Mouse (Mus musculus) layer of hippocampus, adult 2 months (tissue): Measurements from ENCODE around the gene Cnnm2. TPM values are rescaled to one million over a fixed set of nuclear protein-coding genes. Genes with fewer than 3 reads are reported as not detected.

Experiments
- DNase-seq, 2 experiments: peaks; one replicate each; pipeline ENCODE4 v3.0.0; 2022; ENCODE audit warnings: low spot score in 2 of 2
- H3K27ac ChIP-seq: fragments of 200-600 bp; 2 replicates; pipeline ENCODE4 v1.8.1; 2022
- H3K4me3 ChIP-seq: fragments of 200-600 bp; 2 replicates; pipeline ENCODE4 v1.8.1; 2022; ENCODE audit warnings: mild to moderate bottlenecking
- CTCF ChIP-seq: fragments of 200-600 bp; conservative IDR thresholded peaks from 2 replicates; pipeline ENCODE4 v1.8.1; 2022; ENCODE audit warnings: antibody characterized with exemption, mild to moderate bottlenecking, moderate library complexity
- total RNA-seq, 2 experiments: library from RNA; stranded (reverse); gene quantifications; 2 replicates each; pipeline ENCODE4 v1.2.3; 2021

Cnnm2 gene
- total RNA-seq, 2 experiments from 2014 or later = 37.9 to 38.8 TPM

GRCm38 (mm10) chr19:46789782-46790181 lies 28.4 kb downstream of the Cnnm2 start:
- Histone ChIP-seq H3K4me3 (no peak overlapping the region), H3K27ac (no peak overlapping the region)
- no peak for TF ChIP-seq CTCF
- DNase-seq = no peak

- no peak overlapping the region for H3K27ac ChIP-seq
- DNase-seq = no peak
- H3K4me3 ChIP-seq = no peak overlapping the region
- no peak for TF ChIP-seq CTCF
Measured at GRCm38 (mm10) chr19:46791360-46791759, 30.0 kb downstream of the Cnnm2 start.

GRCm38 (mm10) chr19:46791921-46792320 lies 30.5 kb downstream of the Cnnm2 start:
- no peak for DNase-seq
- H3K4me3 ChIP-seq = no peak overlapping the region
- H3K27ac ChIP-seq = no peak overlapping the region
- TF ChIP-seq CTCF = no peak

- TF ChIP-seq CTCF = no peak
- no peak overlapping the region for H3K4me3 ChIP-seq
- no peak for DNase-seq
- H3K27ac ChIP-seq = no peak overlapping the region
Measured at GRCm38 (mm10) chr19:46792480-46792879, 31.1 kb downstream of the Cnnm2 start.

GRCm38 (mm10) chr19:46794181-46794580 lies 32.8 kb downstream of the Cnnm2 start:
- no peak overlapping the region for H3K4me3 ChIP-seq
- no peak for DNase-seq
- no peak overlapping the region for H3K27ac ChIP-seq
- no peak for TF ChIP-seq CTCF

GRCm38 (mm10) chr19:46799903-46800583 lies 38.6 kb downstream of the Cnnm2 start:
- DNase-seq = no peak
- no peak overlapping the region for H3K4me3 ChIP-seq
- H3K27ac ChIP-seq = no peak overlapping the region
- no peak for TF ChIP-seq CTCF

GRCm38 (mm10) chr19:46801492-46801891 lies 40.1 kb downstream of the Cnnm2 start:
- Histone ChIP-seq H3K4me3 (no peak overlapping the region), H3K27ac (no peak overlapping the region)
- TF ChIP-seq CTCF = no peak
- DNase-seq = no peak

GRCm38 (mm10) chr19:46802306-46802705 lies 40.9 kb downstream of the Cnnm2 start:
- H3K27ac ChIP-seq = no peak overlapping the region
- H3K4me3 ChIP-seq = no peak overlapping the region
- DNase-seq = no peak
- TF ChIP-seq CTCF = no peak

GRCm38 (mm10) chr19:46803732-46804131 lies 42.3 kb downstream of the Cnnm2 start:
- no peak for DNase-seq
- Histone ChIP-seq H3K4me3 (no peak overlapping the region), H3K27ac (no peak overlapping the region)
- TF ChIP-seq CTCF = no peak

GRCm38 (mm10) chr19:46804751-46805150 lies 43.4 kb downstream of the Cnnm2 start:
- H3K4me3 ChIP-seq = no peak overlapping the region
- H3K27ac ChIP-seq = no peak overlapping the region
- DNase-seq = no peak
- no peak; the same call in 1 of the 2 replicates for TF ChIP-seq CTCF

- no peak overlapping the region for H3K27ac ChIP-seq
- H3K4me3 ChIP-seq = no peak overlapping the region
- DNase-seq = no peak
- TF ChIP-seq CTCF = no peak
Measured at GRCm38 (mm10) chr19:46805933-46806688, 44.7 kb downstream of the Cnnm2 start.

GRCm38 (mm10) chr19:46808261-46808660 lies 46.9 kb downstream of the Cnnm2 start:
- DNase-seq = no peak
- H3K27ac ChIP-seq = no peak overlapping the region
- no peak for TF ChIP-seq CTCF
- H3K4me3 ChIP-seq = no peak overlapping the region

GRCm38 (mm10) chr19:46809031-46809430 lies 47.6 kb downstream of the Cnnm2 start:
- no peak overlapping the region for H3K27ac ChIP-seq
- no peak for TF ChIP-seq CTCF
- H3K4me3 ChIP-seq = no peak overlapping the region
- no peak for DNase-seq

GRCm38 (mm10) chr19:46819276-46819675 lies 57.9 kb downstream of the Cnnm2 start:
- no peak for DNase-seq
- Histone ChIP-seq H3K27ac (no peak overlapping the region), H3K4me3 (no peak overlapping the region)
- TF ChIP-seq CTCF = no peak
